Mouse (Mus musculus): Measurements from ENCODE around the gene Ercc5. TPM values are rescaled to one million over a fixed set of nuclear protein-coding genes. Genes with fewer than 3 reads are reported as not detected.

Ercc5 gene
- total RNA-seq, 2 experiments from 2014 or later: 19.4 to 23.0 TPM

- no peak for DNase-seq (ENCODE audit: low spot score in 2 of 2)
- intact Hi-C loops (cut with DNase I): no loop called here
Observed at GRCm38 (mm10) chr1:44167859-44168383, 20.4 kb downstream of the Ercc5 start.

DNA sequence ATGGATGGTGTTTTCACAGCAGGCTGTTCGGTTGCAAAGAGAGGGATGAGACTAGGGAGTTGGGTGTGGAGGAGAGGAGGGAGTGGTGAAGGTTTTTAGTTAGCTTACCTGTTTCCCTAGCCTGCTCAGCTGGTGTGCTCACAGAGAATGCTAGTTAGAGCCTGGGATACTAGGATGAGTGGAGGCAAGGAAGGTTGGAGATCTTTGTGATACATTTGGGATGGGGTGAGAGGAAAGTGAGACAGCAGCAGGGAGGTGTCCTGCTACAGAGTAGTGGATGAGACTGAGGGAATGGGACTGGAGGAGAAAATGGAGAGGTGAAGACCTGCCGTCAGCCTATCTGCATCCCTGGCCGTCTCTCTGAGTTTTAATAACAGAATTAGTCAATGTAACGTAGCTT, 25.1 kb downstream of the Ercc5 start:
- DNase-seq (ENCODE audit: low spot score in 2 of 2): no peak
- intact Hi-C loops (cut with DNase I): no loop called here

GRCm38 (mm10) chr1:44173903-44174302, 26.4 kb downstream of the Ercc5 start:
- intact Hi-C loops (cut with DNase I): no loop called here
- DNase-seq (ENCODE audit: low spot score in 2 of 2): no peak

DNA sequence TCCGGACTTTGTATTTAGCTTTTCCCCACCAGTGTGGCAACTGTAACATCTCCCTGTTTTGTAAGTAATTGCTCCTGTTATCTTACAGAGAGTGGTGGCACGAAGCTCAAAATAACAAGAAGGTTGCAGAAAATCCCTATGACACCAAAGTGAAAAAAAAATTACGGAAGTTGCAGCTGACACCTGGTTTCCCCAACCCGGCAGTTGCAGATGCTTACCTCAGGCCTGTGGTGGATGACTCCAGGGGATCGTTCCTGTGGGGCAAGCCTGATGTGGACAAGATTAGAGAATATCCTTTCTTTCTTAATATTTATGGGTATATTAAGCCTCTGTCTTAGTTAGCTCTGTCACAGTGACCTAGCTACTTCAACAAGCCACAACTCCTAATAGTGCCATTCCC, 30.5 kb downstream of the Ercc5 start:
- intact Hi-C loops (cut with DNase I): no loop called here
- DNase-seq (ENCODE audit: low spot score in 2 of 2): no peak

- peak; percentile 27 to 43 for DNase-seq (ENCODE audit: low spot score in 2 of 2)
- intact Hi-C loops (cut with DNase I): no loop called here
Observed at GRCm38 (mm10) chr1:44186396-44186795, 38.9 kb downstream of the Ercc5 start.

DNA sequence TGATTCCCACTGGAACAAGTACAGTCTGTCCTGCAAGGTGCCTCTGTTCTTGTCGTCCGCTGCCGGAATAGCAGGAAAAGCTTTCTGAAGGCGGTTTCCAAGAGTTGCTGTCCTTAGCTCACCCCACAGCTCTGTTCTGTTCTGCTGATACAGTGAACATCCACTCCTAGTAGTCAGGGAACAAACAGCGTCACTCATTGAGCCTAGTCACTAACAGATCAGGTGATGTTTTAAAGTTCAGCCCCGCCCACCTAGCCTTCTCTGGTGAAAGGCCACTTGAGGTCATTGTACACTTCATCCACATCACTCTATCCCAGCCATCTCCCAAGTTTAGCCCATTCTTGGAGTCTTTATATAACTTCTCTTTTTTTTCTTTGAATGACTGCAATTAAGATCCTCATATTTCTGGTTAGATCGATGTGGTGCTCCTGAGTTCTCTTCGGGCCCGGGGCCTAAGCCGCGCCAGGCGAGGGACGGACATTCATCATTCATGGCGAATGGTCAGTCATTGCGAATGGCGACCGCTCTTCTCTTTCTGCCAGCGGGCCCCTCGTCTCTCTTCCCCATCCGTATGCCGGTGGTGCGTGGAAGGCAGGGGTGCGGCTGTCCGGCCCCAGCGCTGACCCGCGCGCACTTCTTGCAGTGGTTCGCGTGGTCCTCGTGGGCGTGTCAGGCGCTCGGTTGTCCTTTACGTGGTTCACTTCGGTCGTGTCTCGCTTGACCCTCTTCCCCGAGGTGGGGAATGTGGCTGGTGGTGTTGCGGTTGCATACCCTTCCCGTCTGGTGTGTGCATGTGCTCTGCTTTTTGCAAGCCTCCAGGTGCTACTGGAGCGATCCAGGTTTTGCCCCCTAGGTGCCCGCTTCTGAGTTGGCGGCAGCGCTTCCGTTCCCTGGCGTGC, 51.0 kb downstream of the Ercc5 start:
- DNase-seq (ENCODE audit: low spot score in 2 of 2): peak; percentile 66 to 91
- intact Hi-C loops (cut with DNase I): no loop called here

GRCm38 (mm10) chr1:44202876-44203275, 55.3 kb downstream of the Ercc5 start:
- no peak for DNase-seq (ENCODE audit: low spot score in 2 of 2)
- intact Hi-C loops (cut with DNase I): no loop called here

GRCm38 (mm10) chr1:44214443-44214842, 66.9 kb downstream of the Ercc5 start:
- intact Hi-C loops (cut with DNase I): no loop called here
- DNase-seq (ENCODE audit: low spot score in 2 of 2): no peak

GRCm38 (mm10) chr1:44216352-44217116, 69.0 kb downstream of the Ercc5 start:
- intact Hi-C loops (cut with DNase I): no loop called here
- no peak for DNase-seq (ENCODE audit: low spot score in 2 of 2)

DNA sequence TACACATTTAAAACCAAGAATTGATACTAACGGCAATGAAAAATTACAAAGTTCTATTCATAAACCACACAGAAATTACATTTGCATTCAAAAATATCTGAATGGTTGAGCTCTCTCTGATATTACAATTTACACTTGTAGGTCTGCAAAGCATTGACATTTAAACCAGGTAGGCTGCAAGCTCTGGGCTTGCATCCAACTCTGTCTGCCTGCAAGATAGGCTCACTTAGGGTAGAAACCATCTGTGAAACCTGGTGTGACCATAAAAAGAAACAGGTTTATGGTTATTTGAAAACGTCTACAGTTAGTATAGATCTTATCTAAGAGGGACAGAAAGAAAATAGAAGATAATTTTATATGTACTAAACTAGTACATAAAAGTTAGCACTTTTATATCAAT, 69.6 kb downstream of the Ercc5 start:
- intact Hi-C loops (cut with DNase I): no loop called here
- DNase-seq (ENCODE audit: low spot score in 2 of 2): no peak

DNA sequence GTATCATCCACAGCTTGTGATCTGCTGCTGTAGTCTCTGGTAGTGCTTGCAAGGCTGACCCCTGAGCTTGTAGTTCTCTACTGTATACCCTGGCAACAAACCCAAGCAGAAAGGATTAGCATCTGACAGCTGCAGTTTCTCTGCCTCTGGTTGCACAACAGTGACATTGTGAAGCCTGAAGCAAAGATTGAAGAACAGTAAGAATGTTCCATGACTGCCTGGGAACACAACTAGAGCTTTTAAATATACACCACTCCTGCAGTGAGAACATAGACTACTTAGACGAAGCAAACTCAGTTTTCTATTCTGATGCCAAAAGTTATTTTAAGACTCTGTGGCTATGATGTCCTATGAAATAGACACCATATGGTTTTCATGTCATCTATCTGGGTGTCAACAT, 71.3 kb downstream of the Ercc5 start, which contains the start of gene Mettl21e:
Gene Mettl21e (minus strand): TSS at position 86 of the 400 bp plus-strand sequence.
- intact Hi-C loops (cut with DNase I): no loop called here
- peak in 1 of 2 experiments; percentile 49 for DNase-seq (ENCODE audit: low spot score in 2 of 2)

DNA sequence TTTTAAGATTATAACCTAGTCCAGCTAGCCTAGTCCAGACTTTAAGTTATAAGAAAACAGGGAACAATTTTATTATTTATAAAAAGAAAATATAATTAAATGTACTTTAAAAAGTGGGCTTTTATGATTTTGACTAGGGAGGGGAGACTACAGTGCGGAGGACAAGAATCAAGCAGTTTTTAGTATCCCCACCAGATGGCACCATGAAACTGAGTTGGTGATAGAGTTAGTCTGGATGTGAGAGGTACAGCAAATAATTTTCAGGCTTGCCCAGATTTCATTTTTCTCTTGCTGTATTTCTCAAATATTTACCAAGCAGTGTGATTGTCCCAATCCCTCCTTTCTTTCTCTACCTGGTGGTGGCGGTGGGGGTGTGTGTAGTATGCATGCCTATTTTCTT, 81.5 kb downstream of the Ercc5 start:
- intact Hi-C loops (cut with DNase I): loop anchor here (1.0 to 2.0 kb wide), 2 partner anchors 512 to 1538 kb away; no protein-coding TSS in a partner anchor
- peak; percentile 73 to 79 for DNase-seq (ENCODE audit: low spot score in 2 of 2)

Other genes with a start within 250 kb of the Ercc5 start
- gene Tpp2, start 214.1 kb upstream of the Ercc5 start, total RNA-seq (2021): 10 to 100 TPM; 53.2 to 55.4 TPM
- not detected for gene Mettl21c, start 127.7 kb upstream of the Ercc5 start, total RNA-seq (2021)
- not detected for gene Gm8251, start 85.8 kb upstream of the Ercc5 start, total RNA-seq (2021)
- gene Tex30, start 45.3 kb upstream of the Ercc5 start, total RNA-seq (2021): 10 to 100 TPM in 1 of 2 experiments, 1 to 10 TPM in 1; 7.0 to 10.6 TPM
- 10 to 100 TPM; 10.4 to 10.5 TPM for gene Kdelc1, start 28.9 kb upstream of the Ercc5 start, total RNA-seq (2021)
- 10 to 100 TPM; 38.5 to 39.3 TPM for gene Bivm, start 28.8 kb upstream of the Ercc5 start, total RNA-seq (2021)
- under 1 TPM in 1 of 2 experiments, not detected in 1; 0.11 TPM for gene Mettl21e, start 71.2 kb downstream of the Ercc5 start, total RNA-seq (2021)